Mouse (Mus musculus): Measurements from ENCODE around the gene Kcna10. TPM values are rescaled to one million over a fixed set of nuclear protein-coding genes. Genes with fewer than 3 reads are reported as not detected.

Gene Kcna10
- polyA plus RNA-seq, 1 experiment from 2014 or later, result not detected

DNA sequence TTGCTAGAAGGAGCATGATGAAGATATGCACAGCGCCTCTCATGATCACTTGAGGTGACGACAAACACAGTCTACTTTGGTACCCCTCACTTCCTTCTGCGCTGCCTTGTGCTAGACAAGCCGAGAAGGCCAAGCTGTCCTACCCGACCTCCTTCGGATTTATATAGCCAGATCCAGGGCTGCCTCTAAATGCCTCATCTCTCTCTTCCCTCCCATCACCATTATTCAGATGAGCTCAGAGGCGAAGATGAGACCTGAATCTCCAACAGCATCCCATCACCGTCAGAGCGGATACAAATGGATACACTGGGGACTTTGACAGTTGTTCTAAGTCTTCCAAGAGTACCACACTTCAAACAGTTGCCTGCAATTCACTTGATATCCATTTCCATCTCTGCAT lies 56.8 kb downstream of the Kcna10 start, which contains the start of gene Prok1:
Gene Prok1, minus strand, starts transcription at position 101 of the 400 bp plus-strand sequence.
- H3K36me3 ChIP-seq (ENCODE audit: control insufficient read depth, insufficient read depth, low read length), result no peaks in the 10 kb centered on the region
- no peak within 1 kb of the TSS for H3K4me2 ChIP-seq (ENCODE audit: low read length)
- no peaks in the 10 kb centered on the region for H3K9me3 ChIP-seq (ENCODE audit: control insufficient read depth, low read length)
- DNase-seq (no peak), ATAC-seq (ENCODE audit: low FRiP score, low TSS enrichment) (no peak)
- H3K4me3 ChIP-seq (replicated peaks; ENCODE audit: low read depth, low read length), result no peak within 1 kb of the TSS
- H3K4me1 ChIP-seq (ENCODE audit: control insufficient read depth, insufficient read depth, low read length), result 0 out of 2 replicates have a peak, but pooled peaks cover 6% of the 10 kb centered on the region
- H3K9ac ChIP-seq (replicated peaks; ENCODE audit: low read length), result no peak within 1 kb of the TSS
- no peak within 1 kb of the TSS for H3K27ac ChIP-seq (replicated peaks; ENCODE audit: low read depth, low read length)
- WGBS, result 88% methylated on average over 9 of the region's 9 CpGs
- no peaks in the 10 kb centered on the region for H3K27me3 ChIP-seq (ENCODE audit: control insufficient read depth, insufficient read depth, low read length)

- 0 out of 2 replicates have a peak overlapping the region, but pooled peaks have one; percentile 7 for H3K4me2 ChIP-seq (ENCODE audit: low read length)
- 25% methylated on average over 14 of the region's 14 CpGs for WGBS
- H3K4me1 ChIP-seq (ENCODE audit: control insufficient read depth, insufficient read depth, low read length), result 0 out of 2 replicates have a peak, but pooled peaks cover 6% of the 10 kb centered on the region
- H3K9ac ChIP-seq (replicated peaks; ENCODE audit: low read length), result no peak overlapping the region
- H3K4me3 ChIP-seq (replicated peaks; ENCODE audit: low read depth, low read length), result no peak overlapping the region
- no peak for ATAC-seq (ENCODE audit: low FRiP score, low TSS enrichment)
- DNase-seq, result peak; percentile 46
- H3K9me3 ChIP-seq (ENCODE audit: control insufficient read depth, low read length), result no peaks in the 10 kb centered on the region
- no peaks in the 10 kb centered on the region for H3K36me3 ChIP-seq (ENCODE audit: control insufficient read depth, insufficient read depth, low read length)
- no peak overlapping the region for H3K27ac ChIP-seq (replicated peaks; ENCODE audit: low read depth, low read length)
- no peaks in the 10 kb centered on the region for H3K27me3 ChIP-seq (ENCODE audit: control insufficient read depth, insufficient read depth, low read length)
Observed at GRCm38 (mm10) chr3:107241389-107242094, 58.7 kb downstream of the Kcna10 start.

Other genes with a start within 250 kb of the Kcna10 start
- gene Kcna3, start 146.9 kb upstream of the Kcna10 start, polyA plus RNA-seq (2014; fragmentation: Nextera tagmentation; extraction: Ambion mirVana), result 13.1 and 16.0 TPM in 2 replicates
- 1.5 and 2.0 TPM in 2 replicates for gene Kcna2, start 81.9 kb upstream of the Kcna10 start, polyA plus RNA-seq (2014; fragmentation: Nextera tagmentation; extraction: Ambion mirVana)
- gene Cym, start 38.7 kb downstream of the Kcna10 start, polyA plus RNA-seq (2014; fragmentation: Nextera tagmentation; extraction: Ambion mirVana), result 0.17 TPM in 1 of 2 replicates, not detected in the other
- gene A630076J17Rik, start 47.6 kb downstream of the Kcna10 start, polyA plus RNA-seq (2014; fragmentation: Nextera tagmentation; extraction: Ambion mirVana), result not detected in 2 replicates
- gene Prok1, start 56.7 kb downstream of the Kcna10 start, polyA plus RNA-seq (2014; fragmentation: Nextera tagmentation; extraction: Ambion mirVana), result 0.12 and 0.16 TPM in 2 replicates
- gene Lamtor5, start 95.8 kb downstream of the Kcna10 start, polyA plus RNA-seq (2014; fragmentation: Nextera tagmentation; extraction: Ambion mirVana), result 190 and 210 TPM in 2 replicates
- gene Slc16a4, start 108.2 kb downstream of the Kcna10 start, polyA plus RNA-seq (2014; fragmentation: Nextera tagmentation; extraction: Ambion mirVana), result 1.6 and 2.3 TPM in 2 replicates
- gene Rbm15, start 150.6 kb downstream of the Kcna10 start, polyA plus RNA-seq (2014; fragmentation: Nextera tagmentation; extraction: Ambion mirVana), result 9.1 and 10.3 TPM in 2 replicates